Mouse (Mus musculus) midbrain, embryonic 12.5 days (tissue): ENCODE results near the gene Fetub. TPM values are rescaled to one million over a fixed set of nuclear protein-coding genes. Genes with fewer than 3 reads are reported as not detected.

ENCODE experiments used
- ATAC-seq: fragments of 200-750 bp; cut with Nextera tagmentation; 2 replicates; pipeline ENCODE4 v1.8.0; 2017; ENCODE audit warnings: low read depth, moderate TSS enrichment, moderate library complexity; ENCODE audit not compliant: low FRiP score
- H3K27ac ChIP-seq: fragments of 300-500 bp; sonication (generic); replicated peaks from 2 replicates; pipeline ENCODE4 v1.5.1; 2016; ENCODE audit warnings: mild to moderate bottlenecking
- H3K27me3 ChIP-seq: fragments of 300-500 bp; sonication (generic); 2 replicates; pipeline ENCODE4 v1.6.1; 2016; ENCODE audit warnings: mild to moderate bottlenecking
- H3K36me3 ChIP-seq: fragments of 300-500 bp; sonication (generic); 2 replicates; pipeline ENCODE4 v1.6.1; 2016
- H3K4me1 ChIP-seq: fragments of 300-500 bp; sonication (generic); 2 replicates; pipeline ENCODE4 v1.6.1; 2016
- H3K4me2 ChIP-seq: fragments of 300-500 bp; sonication (generic); replicated peaks from 2 replicates; pipeline ENCODE4 v1.6.1; 2016; ENCODE audit warnings: mild to moderate bottlenecking, moderate library complexity
- H3K4me3 ChIP-seq: fragments of 300-500 bp; sonication (generic); 2 replicates; pipeline ENCODE4 v1.5.1; 2016; ENCODE audit warnings: mild to moderate bottlenecking
- H3K9ac ChIP-seq: fragments of 300-500 bp; sonication (generic); replicated peaks from 2 replicates; pipeline ENCODE4 v1.6.1; 2016; ENCODE audit warnings: mild to moderate bottlenecking, moderate library complexity
- H3K9me3 ChIP-seq: fragments of 300-500 bp; sonication (generic); 2 replicates; pipeline ENCODE4 v1.6.1; 2016; ENCODE audit warnings: mild to moderate bottlenecking
- WGBS: fragments of 180-500 bp; shearing (Covaris S2); methylation state at CpG from one replicate; pipeline ENCODE4 v1.1.7; 2016; 5-methylcytosine and 5-hydroxymethylcytosine counted together
- polyA plus RNA-seq: library from polyadenylated mRNA; unstranded; fragments of >200 nt; fragmentation: Nextera tagmentation; extraction: Ambion mirVana; gene quantifications from 2 replicates; pipeline ENCODE4 v1.2.1, GENCODE M21; 2016

The Fetub gene
- not detected in 2 replicates for polyA plus RNA-seq

- no peaks in the 10 kb centered on the region for H3K9me3 ChIP-seq
- H3K9ac ChIP-seq = no peak within 1 kb of the TSS
- H3K36me3 ChIP-seq = no peaks in the 10 kb centered on the region
- H3K4me2 ChIP-seq = no peak within 1 kb of the TSS
- no peaks in the 10 kb centered on the region for H3K4me1 ChIP-seq
- 93% methylated on average over 5 of the region's 5 CpGs for WGBS
- no peak for ATAC-seq
- no peak within 1 kb of the TSS for H3K4me3 ChIP-seq
- no peaks in the 10 kb centered on the region for H3K27me3 ChIP-seq
- no peak within 1 kb of the TSS for H3K27ac ChIP-seq
Measured at GRCm38 (mm10) chr16:22918034-22918433, at the start of gene Fetub. Gene Fetub (plus strand): TSS chr16:22918334.

GRCm38 (mm10) chr16:22872397-22872796 is 45.7 kb upstream of the Fetub start:
- 94% methylated on average over 8 of the region's 8 CpGs for WGBS
- H3K9me3 ChIP-seq = no peaks in the 10 kb centered on the region
- H3K27ac ChIP-seq = no peak overlapping the region
- H3K4me2 ChIP-seq = no peak overlapping the region
- no peak overlapping the region for H3K4me3 ChIP-seq
- H3K36me3 ChIP-seq = peaks cover 60% of the 10 kb centered on the region
- no peaks in the 10 kb centered on the region for H3K4me1 ChIP-seq
- no peak for ATAC-seq
- no peaks in the 10 kb centered on the region for H3K27me3 ChIP-seq
- no peak overlapping the region for H3K9ac ChIP-seq

GRCm38 (mm10) chr16:22873369-22873768 is 44.8 kb upstream of the Fetub start:
- Histone ChIP-seq H3K9me3 (no peaks in the 10 kb centered on the region), H3K36me3 (peaks cover 52% of the 10 kb centered on the region), H3K27me3 (no peaks in the 10 kb centered on the region), H3K27ac (no peak overlapping the region), H3K4me3 (no peak overlapping the region), H3K9ac (no peak overlapping the region), H3K4me1 (no peaks in the 10 kb centered on the region), H3K4me2 (no peak overlapping the region)
- WGBS = 77% methylated on average over 4 of the region's 4 CpGs
- no peak for ATAC-seq

GRCm38 (mm10) chr16:22876218-22877043 is 41.7 kb upstream of the Fetub start:
- Histone ChIP-seq H3K4me2 (no peak overlapping the region), H3K4me1 (peaks cover 7% of the 10 kb centered on the region; the same call in 1 of the 2 replicates), H3K36me3 (peaks cover 21% of the 10 kb centered on the region), H3K27me3 (no peaks in the 10 kb centered on the region), H3K9ac (no peak overlapping the region), H3K27ac (no peak overlapping the region), H3K9me3 (no peaks in the 10 kb centered on the region), H3K4me3 (no peak overlapping the region)
- no peak for ATAC-seq
- WGBS = 58% methylated on average over 9 of the region's 9 CpGs

GRCm38 (mm10) chr16:22877660-22878390 is 40.3 kb upstream of the Fetub start:
- Histone ChIP-seq H3K4me3 (no peak overlapping the region), H3K27ac (no peak overlapping the region), H3K4me2 (no peak overlapping the region), H3K4me1 (peaks cover 7% of the 10 kb centered on the region; the same call in 1 of the 2 replicates), H3K9ac (no peak overlapping the region), H3K27me3 (no peaks in the 10 kb centered on the region), H3K9me3 (no peaks in the 10 kb centered on the region), H3K36me3 (peaks cover 8% of the 10 kb centered on the region)
- ATAC-seq = no peak
- 87% methylated on average over 11 of the region's 11 CpGs for WGBS

- H3K4me3 ChIP-seq = no peak overlapping the region
- no peak for ATAC-seq
- no peak overlapping the region for H3K9ac ChIP-seq
- 77% methylated on average over 7 of the region's 7 CpGs for WGBS
- H3K4me2 ChIP-seq = no peak overlapping the region
- peaks cover 7% of the 10 kb centered on the region; the same call in 1 of the 2 replicates for H3K4me1 ChIP-seq
- H3K9me3 ChIP-seq = no peaks in the 10 kb centered on the region
- H3K27me3 ChIP-seq = no peaks in the 10 kb centered on the region
- H3K27ac ChIP-seq = no peak overlapping the region
- no peaks in the 10 kb centered on the region for H3K36me3 ChIP-seq
Measured at GRCm38 (mm10) chr16:22878716-22879115, 39.4 kb upstream of the Fetub start.

- WGBS = 66% methylated on average over 7 of the region's 7 CpGs
- Histone ChIP-seq H3K27me3 (no peaks in the 10 kb centered on the region), H3K9ac (no peak overlapping the region), H3K27ac (no peak overlapping the region), H3K4me1 (peaks cover 7% of the 10 kb centered on the region; the same call in 1 of the 2 replicates), H3K9me3 (no peaks in the 10 kb centered on the region), H3K4me3 (no peak overlapping the region), H3K4me2 (no peak overlapping the region), H3K36me3 (no peaks in the 10 kb centered on the region)
- ATAC-seq = no peak
Measured at GRCm38 (mm10) chr16:22879945-22880595, 38.1 kb upstream of the Fetub start.

GRCm38 (mm10) chr16:22880900-22881299 is 37.2 kb upstream of the Fetub start:
- no peaks in the 10 kb centered on the region; the same call in 1 of the 2 replicates for H3K27me3 ChIP-seq
- H3K9me3 ChIP-seq = no peaks in the 10 kb centered on the region
- H3K27ac ChIP-seq = no peak overlapping the region
- peaks cover 7% of the 10 kb centered on the region; the same call in 1 of the 2 replicates for H3K4me1 ChIP-seq
- no peak overlapping the region for H3K4me2 ChIP-seq
- H3K4me3 ChIP-seq = no peak overlapping the region
- WGBS = 8% methylated on average over 6 of the region's 6 CpGs
- no peak for ATAC-seq
- H3K9ac ChIP-seq = no peak overlapping the region
- no peaks in the 10 kb centered on the region for H3K36me3 ChIP-seq

- 70% methylated on average over 4 of the region's 4 CpGs for WGBS
- H3K4me3 ChIP-seq = no peak overlapping the region
- H3K36me3 ChIP-seq = no peaks in the 10 kb centered on the region
- no peaks in the 10 kb centered on the region; the same call in 1 of the 2 replicates for H3K27me3 ChIP-seq
- no peak overlapping the region for H3K27ac ChIP-seq
- no peak for ATAC-seq
- H3K9me3 ChIP-seq = no peaks in the 10 kb centered on the region
- no peak overlapping the region for H3K4me2 ChIP-seq
- peaks cover 7% of the 10 kb centered on the region; the same call in 1 of the 2 replicates for H3K4me1 ChIP-seq
- no peak overlapping the region for H3K9ac ChIP-seq
Measured at GRCm38 (mm10) chr16:22881487-22881886, 36.6 kb upstream of the Fetub start.

- no peaks in the 10 kb centered on the region for H3K36me3 ChIP-seq
- WGBS = 82% methylated on average over 5 of the region's 5 CpGs
- H3K9me3 ChIP-seq = no peaks in the 10 kb centered on the region
Measured at GRCm38 (mm10) chr16:22883441-22883840, 34.7 kb upstream of the Fetub start.

GRCm38 (mm10) chr16:22885356-22885755 is 32.8 kb upstream of the Fetub start:
- H3K4me1 ChIP-seq = peaks cover 11% of the 10 kb centered on the region; the same call in 1 of the 2 replicates
- no peak for ATAC-seq
- H3K9me3 ChIP-seq = no peaks in the 10 kb centered on the region
- no peak overlapping the region for H3K4me2 ChIP-seq
- no peaks in the 10 kb centered on the region for H3K36me3 ChIP-seq
- H3K27me3 ChIP-seq = no peaks in the 10 kb centered on the region; the same call in 1 of the 2 replicates
- H3K27ac ChIP-seq = no peak overlapping the region
- WGBS = 57% methylated on average over 4 of the region's 4 CpGs
- H3K4me3 ChIP-seq = no peak overlapping the region
- no peak overlapping the region for H3K9ac ChIP-seq

More at GRCm38 (mm10) chr16:22883441-22883840, 34.7 kb upstream of the Fetub start:
- Histone ChIP-seq H3K4me3 (no peak overlapping the region), H3K9ac (no peak overlapping the region), H3K27ac (no peak overlapping the region), H3K4me1 (peaks cover 7% of the 10 kb centered on the region; the same call in 1 of the 2 replicates), H3K27me3 (no peaks in the 10 kb centered on the region; the same call in 1 of the 2 replicates), H3K4me2 (no peak overlapping the region)
- no peak for ATAC-seq
